Mouse (Mus musculus) CH12.LX (cell line): ENCODE results near the gene Tomm20. TPM values are rescaled to one million over a fixed set of nuclear protein-coding genes. Genes with fewer than 3 reads are reported as not detected.
"Not testable (repeated sequence)": the region's sequence is repeated elsewhere in the genome, so short reads cannot be mapped to it uniquely, and the experiment has no call there.

Experiments used
- DNase-seq: peaks from one replicate; pipeline ENCODE4 v3.0.0-alpha.2; 2013; ENCODE audit errors: extremely low read depth
- H3K27ac ChIP-seq: 2 replicates; pipeline ENCODE4 v1.5.1; 2012; ENCODE audit warnings: low read depth, mild to moderate bottlenecking, control low read depth, moderate library complexity; ENCODE audit not compliant: insufficient read depth
- H3K27me3 ChIP-seq: replicated peaks from 2 replicates; pipeline ENCODE3; 2012; ENCODE audit warnings: inconsistent platforms
- H3K36me3 ChIP-seq, 2 experiments: replicated peaks in 1 of 2; 2 replicates each; pipeline versions ENCODE3 to v1.6.1; 2012; ENCODE audit warnings: inconsistent platforms in 1 of 2, low read length in 1 of 2, mild to moderate bottlenecking in 1 of 2, mixed read lengths in 1 of 2, moderate library complexity in 1 of 2; ENCODE audit not compliant: control insufficient read depth in 1 of 2, insufficient read depth in 1 of 2
- H3K4me1 ChIP-seq, 2 experiments: 2 replicates each; pipeline ENCODE4 v1.6.1; 2012; ENCODE audit warnings: inconsistent platforms in 1 of 2, moderate library complexity in 1 of 2; ENCODE audit not compliant: insufficient read depth in 2 of 2, control insufficient read depth in 1 of 2
- H3K4me2 ChIP-seq: 2 replicates; pipeline ENCODE4 v1.6.1; 2012; ENCODE audit warnings: low read depth, mild to moderate bottlenecking, control low read depth; ENCODE audit not compliant: poor library complexity, insufficient read depth, severe bottlenecking
- H3K4me3 ChIP-seq, 3 experiments: fragments of 150-350 bp in 1 of 3; sonication (generic) in 1 of 3; replicated peaks in 1 of 3; 2 replicates each; pipeline versions ENCODE3 to v1.5.1; 2011 to 2012; ENCODE audit warnings: low read depth in 2 of 3, low read length in 2 of 3, mild to moderate bottlenecking in 2 of 3, moderate library complexity in 2 of 3, control low read depth in 1 of 3, improper control_type of control experiment in 1 of 3, inconsistent platforms in 1 of 3, mixed read lengths in 1 of 3; ENCODE audit not compliant: poor library complexity in 1 of 3
- H3K79me2 ChIP-seq: replicated peaks from 2 replicates; pipeline ENCODE4 v1.6.1; 2012; ENCODE audit warnings: mild to moderate bottlenecking, moderate library complexity; ENCODE audit not compliant: control insufficient read depth, poor library complexity, insufficient read depth, severe bottlenecking; ENCODE audit errors: extremely low read depth
- H3K9ac ChIP-seq: 2 replicates; pipeline ENCODE4 v1.6.1; 2012; ENCODE audit warnings: low read depth, mild to moderate bottlenecking, control low read depth, moderate library complexity; ENCODE audit not compliant: insufficient read depth
- H3K9me3 ChIP-seq: replicated peaks from 2 replicates; pipeline ENCODE3; 2012; ENCODE audit warnings: low read length, inconsistent platforms, mixed read lengths
- CHD1 ChIP-seq: IDR thresholded peaks from 2 replicates; pipeline ENCODE4 v1.6.1; 2012; ENCODE audit warnings: low read depth, low read length, improper control_type of control experiment, inconsistent platforms
- CHD2 ChIP-seq: IDR thresholded peaks from 2 replicates; pipeline ENCODE4 v1.6.1; 2011; ENCODE audit warnings: low read length, improper control_type of control experiment
- CTCF ChIP-seq, 2 experiments: IDR thresholded peaks in 1 of 2; conservative IDR thresholded peaks in 1 of 2; 2 replicates each; pipeline ENCODE4 v1.5.1; 2011 to 2012; ENCODE audit warnings: low read depth in 2 of 2, low read length in 2 of 2, improper control_type of control experiment in 1 of 2, inconsistent platforms in 1 of 2, mild to moderate bottlenecking in 1 of 2, moderate library complexity in 1 of 2
- E2F4 ChIP-seq: IDR thresholded peaks from 2 replicates; pipeline ENCODE4 v1.6.1; 2011; ENCODE audit warnings: low read depth, low read length, improper control_type of control experiment; ENCODE audit not compliant: insufficient replicate concordance
- ELF1 ChIP-seq: IDR thresholded peaks from 2 replicates; pipeline ENCODE4 v1.6.1; 2014; ENCODE audit warnings: low read depth, mild to moderate bottlenecking, inconsistent platforms, low read length, improper control_type of control experiment
- EP300 ChIP-seq: IDR thresholded peaks from 2 replicates; pipeline ENCODE4 v1.6.1; 2011; ENCODE audit warnings: low read length, improper control_type of control experiment
- ETS1 ChIP-seq: conservative IDR thresholded peaks from 2 replicates; pipeline ENCODE4 v1.6.1; 2012; ENCODE audit warnings: low read depth, mild to moderate bottlenecking, inconsistent platforms, low read length, improper control_type of control experiment, moderate library complexity
- GABPA ChIP-seq: IDR thresholded peaks from 2 replicates; pipeline ENCODE4 v1.6.1; 2012; ENCODE audit warnings: low read depth, low read length, improper control_type of control experiment, inconsistent platforms; ENCODE audit not compliant: insufficient replicate concordance
- IRF4 ChIP-seq: IDR thresholded peaks from 2 replicates; pipeline ENCODE4 v1.6.1; 2014; ENCODE audit warnings: low read depth, mild to moderate bottlenecking, inconsistent platforms, low read length, improper control_type of control experiment
- JUN ChIP-seq: IDR thresholded peaks from 2 replicates; pipeline ENCODE4 v1.6.1; 2011; ENCODE audit warnings: low read depth, mild to moderate bottlenecking, low read length, improper control_type of control experiment, moderate library complexity; ENCODE audit not compliant: insufficient read depth
- JUND ChIP-seq: conservative IDR thresholded peaks from 2 replicates; pipeline ENCODE4 v1.6.1; 2011; ENCODE audit warnings: low read depth, low read length, improper control_type of control experiment
- KAT2A ChIP-seq: IDR thresholded peaks from 2 replicates; pipeline ENCODE4 v1.6.1; 2012; ENCODE audit warnings: low read length, improper control_type of control experiment, inconsistent platforms; ENCODE audit not compliant: insufficient replicate concordance
- MAX ChIP-seq: IDR thresholded peaks from 2 replicates; pipeline ENCODE4 v1.6.1; 2011; ENCODE audit warnings: low read length, improper control_type of control experiment
- MAZ ChIP-seq: IDR thresholded peaks from 2 replicates; pipeline ENCODE4 v1.6.1; 2012; ENCODE audit warnings: low read depth, mild to moderate bottlenecking, inconsistent platforms, low read length, improper control_type of control experiment, moderate library complexity
- MEF2A ChIP-seq: IDR thresholded peaks from 2 replicates; pipeline ENCODE4 v1.6.1; 2014; ENCODE audit warnings: low read depth, mild to moderate bottlenecking, inconsistent platforms, low read length, improper control_type of control experiment, borderline replicate concordance
- MXI1 ChIP-seq: IDR thresholded peaks from 2 replicates; pipeline ENCODE4 v1.6.1; 2011; ENCODE audit warnings: mild to moderate bottlenecking, low read depth, low read length, improper control_type of control experiment
- MYC ChIP-seq: IDR thresholded peaks from 2 replicates; pipeline ENCODE4 v1.6.1; 2011; ENCODE audit warnings: low read depth, mild to moderate bottlenecking, improper control_type of control experiment, low read length
- NELFE ChIP-seq: IDR thresholded peaks from 2 replicates; pipeline ENCODE4 v1.6.1; 2011; ENCODE audit warnings: low read depth, low read length, improper control_type of control experiment
- NRF1 ChIP-seq: IDR thresholded peaks from 2 replicates; pipeline ENCODE4 v1.6.1; 2014; ENCODE audit warnings: low read depth, mild to moderate bottlenecking, inconsistent platforms, low read length, improper control_type of control experiment, moderate library complexity
- PAX5 ChIP-seq: IDR thresholded peaks from 2 replicates; pipeline ENCODE4 v1.6.1; 2012; ENCODE audit warnings: low read length, inconsistent platforms, mixed read lengths
- POLR2A ChIP-seq: IDR thresholded peaks from 2 replicates; pipeline ENCODE4 v1.6.1; 2011; ENCODE audit warnings: low read depth, mild to moderate bottlenecking, improper control_type of control experiment, low read length
- POLR2AphosphoS2 ChIP-seq: IDR thresholded peaks from 2 replicates; pipeline ENCODE4 v1.6.1; 2011; ENCODE audit warnings: low read depth, low read length, improper control_type of control experiment
- RAD21 ChIP-seq: IDR thresholded peaks from 2 replicates; pipeline ENCODE4 v1.6.1; 2011; ENCODE audit warnings: low read depth, mild to moderate bottlenecking, low read length, improper control_type of control experiment, moderate library complexity
- RCOR1 ChIP-seq: conservative IDR thresholded peaks from 2 replicates; pipeline ENCODE4 v1.6.1; 2012; ENCODE audit warnings: low read depth, mild to moderate bottlenecking, inconsistent platforms, low read length, improper control_type of control experiment
- SIN3A ChIP-seq: IDR thresholded peaks from 2 replicates; pipeline ENCODE4 v1.6.1; 2012; ENCODE audit warnings: low read length, improper control_type of control experiment, inconsistent platforms
- SMC3 ChIP-seq: IDR thresholded peaks from 2 replicates; pipeline ENCODE4 v1.6.1; 2011; ENCODE audit warnings: low read depth, low read length, improper control_type of control experiment
- TBP ChIP-seq: conservative IDR thresholded peaks from 2 replicates; pipeline ENCODE4 v1.6.1; 2011; ENCODE audit warnings: low read depth, low read length, improper control_type of control experiment
- TCF12 ChIP-seq: IDR thresholded peaks from 2 replicates; pipeline ENCODE4 v1.6.1; 2014; ENCODE audit warnings: low read depth, mild to moderate bottlenecking, inconsistent platforms, low read length, improper control_type of control experiment
- UBTF ChIP-seq: IDR thresholded peaks from 2 replicates; pipeline ENCODE4 v1.6.1; 2012; ENCODE audit warnings: low read depth, mild to moderate bottlenecking, inconsistent platforms, low read length, improper control_type of control experiment, moderate library complexity
- USF1 ChIP-seq: IDR thresholded peaks from 2 replicates; pipeline ENCODE4 v1.6.1; 2014; ENCODE audit warnings: low read depth, mild to moderate bottlenecking, inconsistent platforms, low read length, improper control_type of control experiment
- USF2 ChIP-seq: conservative IDR thresholded peaks from 2 replicates; pipeline ENCODE4 v1.6.1; 2011; ENCODE audit warnings: low read depth, low read length, improper control_type of control experiment
- ZMIZ1 ChIP-seq: IDR thresholded peaks from 2 replicates; pipeline ENCODE4 v1.6.1; 2012; ENCODE audit warnings: low read depth, mild to moderate bottlenecking, inconsistent platforms, low read length, improper control_type of control experiment
- ZNF384 ChIP-seq: IDR thresholded peaks from 2 replicates; pipeline ENCODE4 v1.6.1; 2012; ENCODE audit warnings: low read depth, low read length, improper control_type of control experiment, inconsistent platforms
- dilution Hi-C: fragments of 300-500 bp; cut with MboI; formaldehyde crosslinking; loops from 2 replicates; pipeline ENCODE4 v1.14.3; 2020; ENCODE audit warnings: low sequenced_read_pairs; ENCODE audit not compliant: extremely low pct_unique_long_range_greater_than_20kb, extremely low pct_ligation_motif_present
- in situ Hi-C: fragments of 300-500 bp; cut with MboI; formaldehyde crosslinking; loops from 3 replicates; pipeline ENCODE4 v1.14.3; 2019; ENCODE audit warnings: low sequenced_read_pairs, low pct_ligation_motif_present, low pct_unique_long_range_greater_than_20kb, mixed read lengths
- polyA plus RNA-seq: library from polyadenylated mRNA; unstranded; fragments of >175 nt; gene quantifications from 2 replicates; pipeline ENCODE4 v1.2.1, GENCODE M21; 2012; ENCODE audit warnings: low read depth; ENCODE audit not compliant: insufficient read length
- total RNA-seq, 2 experiments: library from RNA; depleted of rRNA; stranded (reverse); fragments of 300-350 nt in 1 of 2; fragments of >200 nt in 1 of 2; gene quantifications; 2 replicates each; pipeline ENCODE4 v1.2.3; 2012 to 2014

Tomm20 gene
- total and polyA plus RNA-seq, 3 experiments: 130 to 513 (median 394) TPM

- H3K27me3 ChIP-seq, dilution Hi-C loops, H3K4me3 ChIP-seq, H3K9me3 ChIP-seq, H3K4me2 ChIP-seq, H3K9ac ChIP-seq, H3K79me2 ChIP-seq, H3K36me3 ChIP-seq, DNase-seq: not testable (repeated sequence)
- in situ Hi-C loops: loop anchor here (5.0 kb wide), 2 partner anchors 35 kb away; no protein-coding TSS in a partner anchor
- H3K27ac ChIP-seq: peak overlapping the region; percentile 26; the same call in 1 of the 2 replicates
- peaks cover 53 to 80% of the 10 kb centered on the region in 2 experiments for H3K4me1 ChIP-seq
Observed at GRCm38 (mm10) chr8:126882586-126882985, 63.1 kb downstream of the Tomm20 start.

GRCm38 (mm10) chr8:126881641-126882140, 64.0 kb downstream of the Tomm20 start:
- H3K9ac ChIP-seq: no peak overlapping the region
- H3K79me2 ChIP-seq: no peaks in the 10 kb centered on the region
- no peaks in the 10 kb centered on the region for H3K9me3 ChIP-seq
- peak overlapping the region; percentile 66 for H3K27ac ChIP-seq
- H3K36me3 ChIP-seq: no peaks in the 10 kb centered on the region
- H3K4me3 ChIP-seq: no peak overlapping the region
- DNase-seq: peak; percentile 95
- H3K4me1 ChIP-seq: peaks cover 49 to 79% of the 10 kb centered on the region in 2 experiments
- H3K27me3 ChIP-seq: no peaks in the 10 kb centered on the region
- dilution Hi-C loops (no loop called here), in situ Hi-C loops (loop anchor here (5.0 kb wide), 2 partner anchors 34 to 36 kb away; no protein-coding TSS in a partner anchor)
- H3K4me2 ChIP-seq: no peak overlapping the region
- TF ChIP-seq IRF4 (peak; percentile 89), RCOR1 (no peak), E2F4 (no peak), KAT2A (no peak), NELFE (no peak), POLR2AphosphoS2 (no peak), ETS1 (peak; percentile 98), ZNF384 (no peak), RAD21 (no peak; the same call in 1 of the 2 replicates), CHD1 (no peak), MAX (peak; percentile 78; the same call in 1 of the 2 replicates), POLR2A (peak; percentile 15; the same call in 1 of the 2 replicates), MYC (peak; percentile 80), MXI1 (peak; percentile 70), EP300 (peak; percentile 91), GABPA (no peak), USF2 (peak; percentile 53), MAZ (peak; percentile 85), CTCF (conservative IDR thresholded peaks at IDR 0.05 in 1 of 2, IDR thresholded peaks at IDR 0.05 in 1 of 2; ENCODE audit: low read depth in 2 of 2, low read length in 2 of 2) (no peak), SIN3A (peak; percentile 82; the same call in 1 of the 2 replicates), ZMIZ1 (no peak), CHD2 (peak; percentile 45), ELF1 (peak; percentile 33; the same call in 1 of the 2 replicates), TCF12 (peak; percentile 93), PAX5 (no peak), SMC3 (peak; percentile 24; the same call in 1 of the 2 replicates), NRF1 (no peak), TBP (no peak), UBTF (no peak), USF1 (peak; percentile 78), JUND (no peak; the same call in 1 of the 2 replicates), MEF2A (peak; percentile 96), JUN (peak; percentile 43; the same call in 1 of the 2 replicates)
